Mouse (Mus musculus): ENCODE measurements around the gene Klhdc8a.
"Not testable (repeated sequence)": the region's sequence is repeated elsewhere in the genome, so short reads cannot be mapped to it uniquely, and the experiment has no call there.

Klhdc8a gene

GRCm38 (mm10) chr1:132335378-132335965, 37.0 kb downstream of the Klhdc8a start:
- peaks cover 6% of the 10 kb centered on the region for H3K36me3 ChIP-seq (ENCODE audit: control insufficient read depth, insufficient read depth, low read length, poor library complexity, severe bottlenecking)
- DNase-seq (ENCODE audit: low read depth, low spot score): no peak
- H3K27me3 ChIP-seq (ENCODE audit: control insufficient read depth, insufficient read depth, low read length, poor library complexity, severe bottlenecking): no peaks in the 10 kb centered on the region

GRCm38 (mm10) chr1:132336921-132337320, 38.5 kb downstream of the Klhdc8a start:
- H3K36me3 ChIP-seq (ENCODE audit: control insufficient read depth, insufficient read depth, low read length, poor library complexity, severe bottlenecking): no peaks in the 10 kb centered on the region
- no peaks in the 10 kb centered on the region for H3K27me3 ChIP-seq (ENCODE audit: control insufficient read depth, insufficient read depth, low read length, poor library complexity, severe bottlenecking)
- peak; percentile 57 for DNase-seq (ENCODE audit: low read depth, low spot score)

- no peaks in the 10 kb centered on the region for H3K27me3 ChIP-seq (ENCODE audit: control insufficient read depth, insufficient read depth, low read length, poor library complexity, severe bottlenecking)
- no peaks in the 10 kb centered on the region for H3K36me3 ChIP-seq (ENCODE audit: control insufficient read depth, insufficient read depth, low read length, poor library complexity, severe bottlenecking)
- no peak for DNase-seq (ENCODE audit: low read depth, low spot score)
Observed at GRCm38 (mm10) chr1:132338027-132338660, 39.7 kb downstream of the Klhdc8a start.

GRCm38 (mm10) chr1:132341731-132342501, 43.5 kb downstream of the Klhdc8a start:
- peak; percentile 98 for DNase-seq (ENCODE audit: low read depth, low spot score)
- H3K36me3 ChIP-seq (ENCODE audit: control insufficient read depth, insufficient read depth, low read length, poor library complexity, severe bottlenecking): no peaks in the 10 kb centered on the region; the same call in 1 of the 2 replicates
- no peaks in the 10 kb centered on the region for H3K27me3 ChIP-seq (ENCODE audit: control insufficient read depth, insufficient read depth, low read length, poor library complexity, severe bottlenecking)

- no peaks in the 10 kb centered on the region; the same call in 1 of the 2 replicates for H3K36me3 ChIP-seq (ENCODE audit: control insufficient read depth, insufficient read depth, low read length, poor library complexity, severe bottlenecking)
- H3K27me3 ChIP-seq (ENCODE audit: control insufficient read depth, insufficient read depth, low read length, poor library complexity, severe bottlenecking): no peaks in the 10 kb centered on the region
- no peak for DNase-seq (ENCODE audit: low read depth, low spot score)
Observed at GRCm38 (mm10) chr1:132342518-132342917, 44.1 kb downstream of the Klhdc8a start.

GRCm38 (mm10) chr1:132343191-132343590, 44.8 kb downstream of the Klhdc8a start:
- peak; percentile 58 for DNase-seq (ENCODE audit: low read depth, low spot score)
- no peaks in the 10 kb centered on the region for H3K27me3 ChIP-seq (ENCODE audit: control insufficient read depth, insufficient read depth, low read length, poor library complexity, severe bottlenecking)
- no peaks in the 10 kb centered on the region; the same call in 1 of the 2 replicates for H3K36me3 ChIP-seq (ENCODE audit: control insufficient read depth, insufficient read depth, low read length, poor library complexity, severe bottlenecking)

- H3K36me3 ChIP-seq (ENCODE audit: control insufficient read depth, insufficient read depth, low read length, poor library complexity, severe bottlenecking): no peaks in the 10 kb centered on the region; the same call in 1 of the 2 replicates
- no peaks in the 10 kb centered on the region for H3K27me3 ChIP-seq (ENCODE audit: control insufficient read depth, insufficient read depth, low read length, poor library complexity, severe bottlenecking)
- DNase-seq (ENCODE audit: low read depth, low spot score): peak; percentile 70
Observed at GRCm38 (mm10) chr1:132343656-132344055, 45.2 kb downstream of the Klhdc8a start.

GRCm38 (mm10) chr1:132345514-132345913, 47.1 kb downstream of the Klhdc8a start:
- H3K36me3 ChIP-seq (ENCODE audit: control insufficient read depth, insufficient read depth, low read length, poor library complexity, severe bottlenecking): peaks cover 3% of the 10 kb centered on the region

GRCm38 (mm10) chr1:132346134-132346851, 47.9 kb downstream of the Klhdc8a start:
- DNase-seq (ENCODE audit: low read depth, low spot score): no peak
- peaks cover 7% of the 10 kb centered on the region for H3K36me3 ChIP-seq (ENCODE audit: control insufficient read depth, insufficient read depth, low read length, poor library complexity, severe bottlenecking)

More at GRCm38 (mm10) chr1:132345514-132345913, 47.1 kb downstream of the Klhdc8a start:
- DNase-seq (ENCODE audit: low read depth, low spot score): no peak
- no peaks in the 10 kb centered on the region for H3K27me3 ChIP-seq (ENCODE audit: control insufficient read depth, insufficient read depth, low read length, poor library complexity, severe bottlenecking)

GRCm38 (mm10) chr1:132346951-132347350, 48.5 kb downstream of the Klhdc8a start:
- DNase-seq (ENCODE audit: low read depth, low spot score): no peak
- Histone ChIP-seq H3K36me3 (ENCODE audit: control insufficient read depth, insufficient read depth, low read length, poor library complexity, severe bottlenecking) (peaks cover 7% of the 10 kb centered on the region), H3K27me3 (ENCODE audit: control insufficient read depth, insufficient read depth, low read length, poor library complexity, severe bottlenecking) (no peaks in the 10 kb centered on the region)

More at GRCm38 (mm10) chr1:132346134-132346851, 47.9 kb downstream of the Klhdc8a start:
- H3K27me3 ChIP-seq (ENCODE audit: control insufficient read depth, insufficient read depth, low read length, poor library complexity, severe bottlenecking): no peaks in the 10 kb centered on the region

- peaks cover 7% of the 10 kb centered on the region for H3K36me3 ChIP-seq (ENCODE audit: control insufficient read depth, insufficient read depth, low read length, poor library complexity, severe bottlenecking)
- DNase-seq (ENCODE audit: low read depth, low spot score): no peak
- H3K27me3 ChIP-seq (ENCODE audit: control insufficient read depth, insufficient read depth, low read length, poor library complexity, severe bottlenecking): no peaks in the 10 kb centered on the region
Observed at GRCm38 (mm10) chr1:132348401-132348800, 50.0 kb downstream of the Klhdc8a start.

GRCm38 (mm10) chr1:132349049-132349448, 50.6 kb downstream of the Klhdc8a start:
- DNase-seq (ENCODE audit: low read depth, low spot score); H3K27me3 ChIP-seq (ENCODE audit: control insufficient read depth, insufficient read depth, low read length, poor library complexity, severe bottlenecking); H3K36me3 ChIP-seq (ENCODE audit: control insufficient read depth, insufficient read depth, low read length, poor library complexity, severe bottlenecking): not testable (repeated sequence)

GRCm38 (mm10) chr1:132349601-132350000, 51.2 kb downstream of the Klhdc8a start:
- DNase-seq (ENCODE audit: low read depth, low spot score); H3K36me3 ChIP-seq (ENCODE audit: control insufficient read depth, insufficient read depth, low read length, poor library complexity, severe bottlenecking); H3K27me3 ChIP-seq (ENCODE audit: control insufficient read depth, insufficient read depth, low read length, poor library complexity, severe bottlenecking): not testable (repeated sequence)

GRCm38 (mm10) chr1:132351058-132351457, 52.6 kb downstream of the Klhdc8a start:
- Histone ChIP-seq H3K36me3 (ENCODE audit: control insufficient read depth, insufficient read depth, low read length, poor library complexity, severe bottlenecking) (peaks cover 7% of the 10 kb centered on the region), H3K27me3 (ENCODE audit: control insufficient read depth, insufficient read depth, low read length, poor library complexity, severe bottlenecking) (no peaks in the 10 kb centered on the region)
- no peak for DNase-seq (ENCODE audit: low read depth, low spot score)
